Mouse (Mus musculus) forebrain, embryonic 10.5 days (tissue): ENCODE measurements around the gene Anapc5. TPM values are rescaled to one million over a fixed set of nuclear protein-coding genes. Genes with fewer than 3 reads are reported as not detected.

Source experiments
- DNase-seq: peaks from one replicate; pipeline ENCODE4 v3.0.0-alpha.2; 2017; ENCODE audit warnings: low spot score; ENCODE audit errors: extremely low spot score
- H3K27ac ChIP-seq: fragments of 300-500 bp; sonication (generic); 2 replicates; pipeline ENCODE4 v1.5.1; 2016; ENCODE audit warnings: mild to moderate bottlenecking
- H3K27me3 ChIP-seq: fragments of 300-500 bp; sonication (generic); 2 replicates; pipeline ENCODE4 v1.6.1; 2016; ENCODE audit warnings: mild to moderate bottlenecking; ENCODE audit not compliant: poor library complexity, severe bottlenecking
- H3K36me3 ChIP-seq: fragments of 300-500 bp; sonication (generic); replicated peaks from 2 replicates; pipeline ENCODE4 v1.6.1; 2016; ENCODE audit warnings: mild to moderate bottlenecking, moderate library complexity
- H3K4me1 ChIP-seq: fragments of 300-500 bp; sonication (generic); 2 replicates; pipeline ENCODE4 v1.6.1; 2016
- H3K4me3 ChIP-seq: fragments of 300-500 bp; sonication (generic); 2 replicates; pipeline ENCODE4 v1.5.1; 2016; ENCODE audit warnings: mild to moderate bottlenecking, moderate library complexity
- H3K9me3 ChIP-seq: fragments of 300-500 bp; sonication (generic); 2 replicates; pipeline ENCODE4 v1.6.1; 2016; ENCODE audit warnings: mild to moderate bottlenecking, moderate library complexity
- WGBS: fragments of 180-500 bp; shearing (Covaris S2); methylation state at CpG from one replicate; pipeline ENCODE4 v1.1.7; 2016; 5-methylcytosine and 5-hydroxymethylcytosine counted together
- polyA plus RNA-seq: library from polyadenylated mRNA; unstranded; fragments of >200 nt; fragmentation: Nextera tagmentation; extraction: Ambion mirVana; gene quantifications from 2 replicates; pipeline ENCODE4 v1.2.1, GENCODE M21; 2016

Gene Anapc5
- polyA plus RNA-seq, 1 experiment from 2014 or later, result 525 TPM

DNA sequence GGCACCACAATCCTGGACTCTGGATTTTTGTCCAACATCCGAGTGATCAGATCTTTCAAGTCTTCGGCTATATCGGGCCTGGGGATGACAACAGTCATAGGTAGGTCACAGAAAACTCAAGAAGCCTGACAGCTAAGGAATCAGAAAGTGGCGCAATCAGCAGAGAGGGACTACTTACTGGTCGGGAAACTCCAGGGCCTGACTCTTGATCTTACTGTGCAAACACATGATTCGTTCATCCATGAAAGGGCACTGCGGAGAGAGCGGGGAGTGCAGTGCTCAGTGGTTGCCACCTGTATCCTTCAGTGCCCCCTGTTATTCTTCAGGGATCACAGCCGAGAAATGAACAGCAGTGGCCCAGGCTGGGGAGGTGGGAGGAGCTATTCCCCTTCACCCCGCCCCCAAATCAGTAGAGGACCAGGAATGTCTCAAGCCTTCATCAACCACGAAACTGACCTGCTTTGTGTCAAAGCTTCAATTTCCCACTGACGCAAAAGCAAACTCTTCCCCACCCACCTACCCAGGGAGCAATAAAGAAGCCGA is 77.2 kb downstream of the Anapc5 start:
- H3K27ac ChIP-seq, result no peak overlapping the region
- no peak overlapping the region for H3K4me3 ChIP-seq
- peaks cover 89% of the 10 kb centered on the region for H3K36me3 ChIP-seq
- H3K27me3 ChIP-seq, result no peaks in the 10 kb centered on the region
- no peak for DNase-seq
- no peaks in the 10 kb centered on the region for H3K4me1 ChIP-seq
- H3K9me3 ChIP-seq, result no peaks in the 10 kb centered on the region
- WGBS, result 87% methylated on average over 13 of the region's 13 CpGs

Other genes starting within 250 kb of the Anapc5 start
- gene Ift81, start 206.8 kb downstream of the Anapc5 start, polyA plus RNA-seq, result 45.8 and 51.8 TPM in 2 replicates
- 0.31 and 0.60 TPM in 2 replicates for gene P2rx7, start 177.4 kb downstream of the Anapc5 start, polyA plus RNA-seq
- gene P2rx4, start 113.8 kb downstream of the Anapc5 start, polyA plus RNA-seq, result 4.4 and 5.2 TPM in 2 replicates
- 22.6 and 24.1 TPM in 2 replicates for gene Camkk2, start 41.9 kb downstream of the Anapc5 start, polyA plus RNA-seq
- gene Rnf34, start 28.7 kb upstream of the Anapc5 start, polyA plus RNA-seq, result 48.5 and 53.4 TPM in 2 replicates
- gene Kdm2b, start 168.5 kb upstream of the Anapc5 start, polyA plus RNA-seq, result 83.3 and 83.4 TPM in 2 replicates
- gene Orai1, start 193.7 kb upstream of the Anapc5 start, polyA plus RNA-seq, result 6.9 and 7.9 TPM in 2 replicates
- 0.26 and 0.33 TPM in 2 replicates for gene Morn3, start 225.7 kb upstream of the Anapc5 start, polyA plus RNA-seq
- 8.3 and 10.4 TPM in 2 replicates for gene Tmem120b, start 247.1 kb upstream of the Anapc5 start, polyA plus RNA-seq